Mouse (Mus musculus): ENCODE results near the gene Rmnd5b.

GRCm38 (mm10) chr11:51605602-51606446, 29.9 kb downstream of the Rmnd5b start:
- TF ChIP-seq CTCF (IDR thresholded peaks at IDR 0.05; ENCODE audit: low read depth) (no peak), EP300 (IDR thresholded peaks at IDR 0.05; ENCODE audit: low read depth) (no peak)
